Mouse (Mus musculus) 3134 (cell line): ENCODE measurements at regions not wholly inside any gene's neighbourhood (a gene's known extent, or its start where the extent isn't known, plus 50 kb on each side); places are given as distances from the start of the nearest gene placed in this dataset.

ENCODE experiments used
- DNase-seq: peaks from one replicate; pipeline ENCODE4 v3.0.0-alpha.2; 2011; ENCODE audit warnings: low spot score; ENCODE audit not compliant: insufficient read length; ENCODE audit errors: extremely low read depth

GRCm38 (mm10) chr1:69470614-69471250 lies 216.3 kb downstream of the Ikzf2 start:
- DNase-seq: no peak

- DNase-seq: no peak
Observed at GRCm38 (mm10) chr1:69469158-69469901, 217.7 kb downstream of the Ikzf2 start.

GRCm38 (mm10) chr1:69466534-69467275 lies 220.3 kb downstream of the Ikzf2 start:
- DNase-seq: no peak

- no peak for DNase-seq
Observed at GRCm38 (mm10) chr1:69461191-69461590, 225.9 kb downstream of the Ikzf2 start.

GRCm38 (mm10) chr1:69459899-69460298 lies 227.1 kb downstream of the Ikzf2 start:
- no peak for DNase-seq

- no peak for DNase-seq
Observed at GRCm38 (mm10) chr1:69457471-69457870, 229.6 kb downstream of the Ikzf2 start.

- DNase-seq: no peak
Observed at GRCm38 (mm10) chr1:69453991-69454390, 233.1 kb downstream of the Ikzf2 start.

- no peak for DNase-seq
Observed at GRCm38 (mm10) chr1:69452910-69453309, 234.1 kb downstream of the Ikzf2 start.

- no peak for DNase-seq
Observed at GRCm38 (mm10) chr1:69450455-69450854, 236.6 kb downstream of the Ikzf2 start.

GRCm38 (mm10) chr1:69447276-69447675 lies 239.8 kb downstream of the Ikzf2 start:
- DNase-seq: no peak

GRCm38 (mm10) chr1:69444722-69445121 lies 242.3 kb downstream of the Ikzf2 start:
- no peak for DNase-seq

GRCm38 (mm10) chr1:69443466-69443865 lies 243.6 kb downstream of the Ikzf2 start:
- DNase-seq: no peak

- DNase-seq: no peak
Observed at GRCm38 (mm10) chr1:69440564-69441334, 246.3 kb downstream of the Ikzf2 start.

GRCm38 (mm10) chr1:69437042-69437441 lies 250.0 kb downstream of the Ikzf2 start:
- DNase-seq: no peak

- DNase-seq: no peak
Observed at GRCm38 (mm10) chr1:69433655-69434357, 253.2 kb downstream of the Ikzf2 start.

- DNase-seq: no peak
Observed at GRCm38 (mm10) chr1:69430683-69431407, 256.2 kb downstream of the Ikzf2 start.

GRCm38 (mm10) chr1:69429632-69430031 lies 257.4 kb downstream of the Ikzf2 start:
- DNase-seq: no peak

GRCm38 (mm10) chr1:69397676-69398075 lies 289.4 kb downstream of the Ikzf2 start:
- no peak for DNase-seq

GRCm38 (mm10) chr1:69382374-69382773 lies 274.5 kb upstream of the Erbb4 start:
- no peak for DNase-seq

- no peak for DNase-seq
Observed at GRCm38 (mm10) chr1:69379741-69380140, 271.9 kb upstream of the Erbb4 start.
